Mouse (Mus musculus) CH12.LX (cell line): ENCODE results near the gene Lypd6b. TPM values are rescaled to one million over a fixed set of nuclear protein-coding genes. Genes with fewer than 3 reads are reported as not detected.

Experiments
- DNase-seq: peaks from one replicate; pipeline ENCODE4 v3.0.0-alpha.2; 2013; ENCODE audit errors: extremely low read depth
- H3K27ac ChIP-seq: 2 replicates; pipeline ENCODE4 v1.5.1; 2012; ENCODE audit warnings: low read depth, mild to moderate bottlenecking, control low read depth, moderate library complexity; ENCODE audit not compliant: insufficient read depth
- H3K27me3 ChIP-seq: replicated peaks from 2 replicates; pipeline ENCODE3; 2012; ENCODE audit warnings: inconsistent platforms
- H3K36me3 ChIP-seq, 2 experiments: replicated peaks in 1 of 2; 2 replicates each; pipeline versions ENCODE3 to v1.6.1; 2012; ENCODE audit warnings: inconsistent platforms in 1 of 2, low read length in 1 of 2, mild to moderate bottlenecking in 1 of 2, mixed read lengths in 1 of 2, moderate library complexity in 1 of 2; ENCODE audit not compliant: control insufficient read depth in 1 of 2, insufficient read depth in 1 of 2
- H3K4me1 ChIP-seq, 2 experiments: 2 replicates each; pipeline ENCODE4 v1.6.1; 2012; ENCODE audit warnings: inconsistent platforms in 1 of 2, moderate library complexity in 1 of 2; ENCODE audit not compliant: insufficient read depth in 2 of 2, control insufficient read depth in 1 of 2
- H3K4me2 ChIP-seq: 2 replicates; pipeline ENCODE4 v1.6.1; 2012; ENCODE audit warnings: low read depth, mild to moderate bottlenecking, control low read depth; ENCODE audit not compliant: poor library complexity, insufficient read depth, severe bottlenecking
- H3K4me3 ChIP-seq, 3 experiments: fragments of 150-350 bp in 1 of 3; sonication (generic) in 1 of 3; replicated peaks in 1 of 3; 2 replicates each; pipeline versions ENCODE3 to v1.5.1; 2011 to 2012; ENCODE audit warnings: low read depth in 2 of 3, low read length in 2 of 3, mild to moderate bottlenecking in 2 of 3, moderate library complexity in 2 of 3, control low read depth in 1 of 3, improper control_type of control experiment in 1 of 3, inconsistent platforms in 1 of 3, mixed read lengths in 1 of 3; ENCODE audit not compliant: poor library complexity in 1 of 3
- H3K79me2 ChIP-seq: replicated peaks from 2 replicates; pipeline ENCODE4 v1.6.1; 2012; ENCODE audit warnings: mild to moderate bottlenecking, moderate library complexity; ENCODE audit not compliant: control insufficient read depth, poor library complexity, insufficient read depth, severe bottlenecking; ENCODE audit errors: extremely low read depth
- H3K9ac ChIP-seq: 2 replicates; pipeline ENCODE4 v1.6.1; 2012; ENCODE audit warnings: low read depth, mild to moderate bottlenecking, control low read depth, moderate library complexity; ENCODE audit not compliant: insufficient read depth
- H3K9me3 ChIP-seq: replicated peaks from 2 replicates; pipeline ENCODE3; 2012; ENCODE audit warnings: low read length, inconsistent platforms, mixed read lengths
- BHLHE40 ChIP-seq: IDR thresholded peaks from 2 replicates; pipeline ENCODE4 v1.6.1; 2011; ENCODE audit warnings: mild to moderate bottlenecking, low read depth, low read length, improper control_type of control experiment
- CHD1 ChIP-seq: IDR thresholded peaks from 2 replicates; pipeline ENCODE4 v1.6.1; 2012; ENCODE audit warnings: low read depth, low read length, improper control_type of control experiment, inconsistent platforms
- CHD2 ChIP-seq: IDR thresholded peaks from 2 replicates; pipeline ENCODE4 v1.6.1; 2011; ENCODE audit warnings: low read length, improper control_type of control experiment
- CTCF ChIP-seq, 2 experiments: IDR thresholded peaks in 1 of 2; conservative IDR thresholded peaks in 1 of 2; 2 replicates each; pipeline ENCODE4 v1.5.1; 2011 to 2012; ENCODE audit warnings: low read depth in 2 of 2, low read length in 2 of 2, improper control_type of control experiment in 1 of 2, inconsistent platforms in 1 of 2, mild to moderate bottlenecking in 1 of 2, moderate library complexity in 1 of 2
- HCFC1 ChIP-seq: IDR thresholded peaks from 2 replicates; pipeline ENCODE4 v1.6.1; 2012; ENCODE audit warnings: low read depth, mild to moderate bottlenecking, inconsistent platforms, low read length, improper control_type of control experiment
- IRF4 ChIP-seq: IDR thresholded peaks from 2 replicates; pipeline ENCODE4 v1.6.1; 2014; ENCODE audit warnings: low read depth, mild to moderate bottlenecking, inconsistent platforms, low read length, improper control_type of control experiment
- JUND ChIP-seq: conservative IDR thresholded peaks from 2 replicates; pipeline ENCODE4 v1.6.1; 2011; ENCODE audit warnings: low read depth, low read length, improper control_type of control experiment
- MAX ChIP-seq: IDR thresholded peaks from 2 replicates; pipeline ENCODE4 v1.6.1; 2011; ENCODE audit warnings: low read length, improper control_type of control experiment
- MYC ChIP-seq: IDR thresholded peaks from 2 replicates; pipeline ENCODE4 v1.6.1; 2011; ENCODE audit warnings: low read depth, mild to moderate bottlenecking, improper control_type of control experiment, low read length
- POLR2A ChIP-seq: IDR thresholded peaks from 2 replicates; pipeline ENCODE4 v1.6.1; 2011; ENCODE audit warnings: low read depth, mild to moderate bottlenecking, improper control_type of control experiment, low read length
- SIN3A ChIP-seq: IDR thresholded peaks from 2 replicates; pipeline ENCODE4 v1.6.1; 2012; ENCODE audit warnings: low read length, improper control_type of control experiment, inconsistent platforms
- TBP ChIP-seq: conservative IDR thresholded peaks from 2 replicates; pipeline ENCODE4 v1.6.1; 2011; ENCODE audit warnings: low read depth, low read length, improper control_type of control experiment
- TCF12 ChIP-seq: IDR thresholded peaks from 2 replicates; pipeline ENCODE4 v1.6.1; 2014; ENCODE audit warnings: low read depth, mild to moderate bottlenecking, inconsistent platforms, low read length, improper control_type of control experiment
- UBTF ChIP-seq: IDR thresholded peaks from 2 replicates; pipeline ENCODE4 v1.6.1; 2012; ENCODE audit warnings: low read depth, mild to moderate bottlenecking, inconsistent platforms, low read length, improper control_type of control experiment, moderate library complexity
- USF2 ChIP-seq: conservative IDR thresholded peaks from 2 replicates; pipeline ENCODE4 v1.6.1; 2011; ENCODE audit warnings: low read depth, low read length, improper control_type of control experiment
- ZC3H11A ChIP-seq: IDR thresholded peaks from 2 replicates; pipeline ENCODE4 v1.6.1; 2012; ENCODE audit warnings: low read depth, mild to moderate bottlenecking, inconsistent platforms, low read length, improper control_type of control experiment
- ZKSCAN1 ChIP-seq: IDR thresholded peaks from 2 replicates; pipeline ENCODE4 v1.6.1; 2012; ENCODE audit warnings: low read depth, inconsistent platforms, low read length, improper control_type of control experiment, borderline replicate concordance
- ZMIZ1 ChIP-seq: IDR thresholded peaks from 2 replicates; pipeline ENCODE4 v1.6.1; 2012; ENCODE audit warnings: low read depth, mild to moderate bottlenecking, inconsistent platforms, low read length, improper control_type of control experiment
- dilution Hi-C: fragments of 300-500 bp; cut with MboI; formaldehyde crosslinking; loops from 2 replicates; pipeline ENCODE4 v1.14.3; 2020; ENCODE audit warnings: low sequenced_read_pairs; ENCODE audit not compliant: extremely low pct_unique_long_range_greater_than_20kb, extremely low pct_ligation_motif_present
- in situ Hi-C: fragments of 300-500 bp; cut with MboI; formaldehyde crosslinking; loops from 3 replicates; pipeline ENCODE4 v1.14.3; 2019; ENCODE audit warnings: low sequenced_read_pairs, low pct_ligation_motif_present, low pct_unique_long_range_greater_than_20kb, mixed read lengths
- polyA plus RNA-seq: library from polyadenylated mRNA; unstranded; fragments of >175 nt; gene quantifications from 2 replicates; pipeline ENCODE4 v1.2.1, GENCODE M21; 2012; ENCODE audit warnings: low read depth; ENCODE audit not compliant: insufficient read length
- total RNA-seq, 2 experiments: library from RNA; depleted of rRNA; stranded (reverse); fragments of 300-350 nt in 1 of 2; fragments of >200 nt in 1 of 2; gene quantifications; 2 replicates each; pipeline ENCODE4 v1.2.3; 2012 to 2014

Lypd6b gene
- total and polyA plus RNA-seq, 3 experiments = 0.15 to 1.4 TPM; not detected in 1

DNA sequence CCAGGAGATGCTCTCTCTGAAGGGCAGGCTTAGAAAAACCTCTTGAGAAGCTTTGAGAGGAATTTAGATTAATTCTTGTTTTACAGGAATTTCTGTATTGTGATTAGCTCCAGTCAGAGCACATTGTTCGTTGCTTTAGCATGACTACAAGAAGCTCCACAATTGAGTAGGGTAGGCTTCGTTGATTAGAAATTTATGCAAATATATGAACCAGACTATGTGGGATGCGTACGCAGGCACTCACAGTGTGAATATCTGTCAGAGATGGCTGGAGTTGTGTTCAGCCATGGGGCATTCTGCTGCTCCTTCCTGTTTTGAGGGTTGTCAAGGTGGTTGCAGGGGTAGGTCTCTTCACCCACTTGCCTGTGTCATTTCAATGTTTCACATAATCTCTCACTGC lies 100.9 kb downstream of the Lypd6b start:
- Histone ChIP-seq H3K9me3 (no peaks in the 10 kb centered on the region), H3K4me3 (no peak overlapping the region), H3K4me2 (no peak overlapping the region), H3K79me2 (no peaks in the 10 kb centered on the region), H3K9ac (no peak overlapping the region), H3K27me3 (no peaks in the 10 kb centered on the region), H3K27ac (no peak overlapping the region), H3K36me3 (no peaks in the 10 kb centered on the region), H3K4me1 (no peaks in the 10 kb centered on the region)
- TF ChIP-seq CHD2 (no peak), ZKSCAN1 (no peak), CHD1 (no peak), TCF12 (no peak), UBTF (no peak)
- no peak for DNase-seq
- dilution Hi-C loops = no loop called here
- in situ Hi-C loops = no loop called here

DNA sequence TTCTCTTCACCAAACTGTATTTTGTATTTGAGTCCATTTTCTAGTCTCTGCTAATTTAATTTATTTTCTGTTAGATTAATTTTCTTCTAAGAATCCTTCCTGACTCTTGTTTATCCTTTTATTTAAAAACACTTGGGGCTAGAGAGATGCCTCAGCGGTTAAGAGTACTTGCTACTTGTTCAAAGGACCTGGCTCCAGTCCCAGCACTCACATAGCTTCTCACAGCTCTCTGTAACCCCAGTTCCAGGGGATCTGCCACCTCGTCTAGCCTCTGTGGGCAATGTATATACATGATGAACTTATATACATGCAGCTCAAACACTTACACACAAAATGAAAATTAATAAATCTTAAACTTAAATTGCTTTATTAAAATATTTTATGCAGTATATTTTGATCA lies 103.2 kb downstream of the Lypd6b start:
- Histone ChIP-seq H3K79me2 (no peaks in the 10 kb centered on the region), H3K27ac (no peak overlapping the region), H3K36me3 (no peaks in the 10 kb centered on the region), H3K9me3 (no peaks in the 10 kb centered on the region), H3K9ac (no peak overlapping the region), H3K4me1 (no peaks in the 10 kb centered on the region), H3K4me3 (no peak overlapping the region), H3K4me2 (no peak overlapping the region), H3K27me3 (no peaks in the 10 kb centered on the region)
- in situ Hi-C loops = no loop called here
- DNase-seq = no peak
- dilution Hi-C loops = no loop called here
- TF ChIP-seq CHD2 (no peak), UBTF (no peak), POLR2A (no peak), MYC (no peak), ZMIZ1 (no peak)

DNA sequence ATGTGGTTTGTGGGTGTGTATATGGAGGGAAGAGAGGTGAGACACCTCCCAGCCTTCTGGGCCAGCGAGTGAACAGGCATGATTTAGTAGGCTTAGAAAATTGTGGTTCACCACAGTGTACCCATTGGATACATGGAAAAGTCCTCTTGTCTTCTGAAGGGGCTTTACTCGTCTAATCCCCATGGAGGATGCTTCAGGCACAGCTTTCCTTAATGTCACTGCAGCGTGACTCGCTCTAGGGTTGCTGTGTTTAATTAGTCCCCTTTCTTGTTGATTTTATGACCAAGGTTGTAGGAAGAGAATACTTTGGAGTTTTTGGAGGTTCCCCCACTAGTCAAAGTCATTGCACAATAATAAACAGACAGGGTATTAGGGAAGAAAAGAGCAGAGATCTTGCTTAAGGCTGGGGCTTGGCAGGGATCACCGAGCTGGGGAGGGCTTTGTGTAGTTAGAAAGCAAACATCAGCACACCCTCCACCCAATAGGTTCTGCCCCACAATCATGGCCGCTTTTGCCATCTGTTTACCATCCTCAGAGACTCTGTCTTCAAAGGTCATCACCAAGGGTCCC lies 122.4 kb downstream of the Lypd6b start:
- no peak overlapping the region for H3K27ac ChIP-seq
- no peak for DNase-seq
- dilution Hi-C loops (no loop called here), in situ Hi-C loops (no loop called here)
- no peak for TF ChIP-seq MAX
- TF ChIP-seq SIN3A = no peak
- TF ChIP-seq TBP = no peak
- no peak for TF ChIP-seq ZC3H11A
- no peak for TF ChIP-seq HCFC1
- TF ChIP-seq MYC = no peak
- TF ChIP-seq CHD2 = no peak
- no peak for TF ChIP-seq IRF4
- TF ChIP-seq CTCF (conservative IDR thresholded peaks at IDR 0.05 in 1 of 2, IDR thresholded peaks at IDR 0.05 in 1 of 2; ENCODE audit: low read depth in 2 of 2, low read length in 2 of 2) = no peak
- TF ChIP-seq ZKSCAN1 = no peak
- no peak for TF ChIP-seq JUND
- no peak for TF ChIP-seq BHLHE40
- TF ChIP-seq USF2 = no peak
- no peaks in the 10 kb centered on the region for H3K36me3 ChIP-seq
- H3K4me3 ChIP-seq = no peak overlapping the region
- H3K79me2 ChIP-seq = no peaks in the 10 kb centered on the region
- no peaks in the 10 kb centered on the region for H3K27me3 ChIP-seq
- peaks cover 0 to 9% of the 10 kb centered on the region in 2 experiments; a peak in 2 of 4 replicates for H3K4me1 ChIP-seq
- H3K9ac ChIP-seq = no peak overlapping the region
- H3K4me2 ChIP-seq = no peak overlapping the region
- no peaks in the 10 kb centered on the region for H3K9me3 ChIP-seq
